Mouse (Mus musculus) myocyte (in vitro differentiated cells): ENCODE measurements at regions not wholly inside any gene's neighbourhood (a gene's known extent, or its start where the extent isn't known, plus 50 kb on each side); places are given as distances from the start of the nearest gene placed in this dataset.

Experiments used
- MAX ChIP-seq: IDR thresholded peaks from one replicate; pipeline ENCODE4 v1.6.1; 2011; ENCODE audit warnings: low read depth, mild to moderate bottlenecking, control low read depth
- MYOD1 ChIP-seq, 3 experiments: IDR thresholded peaks; one replicate each; pipeline ENCODE4 v1.6.1; 2011; ENCODE audit warnings: control low read depth in 2 of 3, low read depth in 2 of 3, mild to moderate bottlenecking in 2 of 3, moderate library complexity in 1 of 3; ENCODE audit not compliant: insufficient read length in 2 of 3, control insufficient read depth in 1 of 3
- POLR2A ChIP-seq: IDR thresholded peaks from one replicate; pipeline ENCODE4 v1.6.1; 2011; ENCODE audit warnings: low read depth, mild to moderate bottlenecking, control low read depth, moderate library complexity; ENCODE audit not compliant: insufficient read length
- POLR2AphosphoS2 ChIP-seq: IDR thresholded peaks from one replicate; pipeline ENCODE4 v1.6.1; 2011; ENCODE audit warnings: low read depth, control low read depth; ENCODE audit not compliant: insufficient read length
- SRF ChIP-seq: IDR thresholded peaks from one replicate; pipeline ENCODE4 v1.6.1; 2011; ENCODE audit warnings: low read depth; ENCODE audit not compliant: control insufficient read depth, insufficient read length
- USF1 ChIP-seq: IDR thresholded peaks from one replicate; pipeline ENCODE4 v1.6.1; 2011; ENCODE audit warnings: low read depth, mild to moderate bottlenecking, control low read depth, moderate library complexity

- TF ChIP-seq MYOD1 (IDR thresholded peaks at IDR 0.05; ENCODE audit: control insufficient read depth in 1 of 3, insufficient read length in 2 of 3, low read depth in 2 of 3) (no peak), USF1 (no peak), POLR2A (no peak), MAX (no peak), POLR2AphosphoS2 (no peak), SRF (no peak)
Observed at GRCm38 (mm10) chr10:55112217-55112616, 994.5 kb upstream of the Msl3l2 start.
